Mouse (Mus musculus) myocyte (in vitro differentiated cells): ENCODE results near the gene Cxcl3. TPM values are rescaled to one million over a fixed set of nuclear protein-coding genes. Genes with fewer than 3 reads are reported as not detected.

Experiments
- H3K27me3 ChIP-seq: one replicate; pipeline ENCODE4 v1.6.1; 2011; ENCODE audit not compliant: control insufficient read depth, insufficient read depth, insufficient read length
- H3K36me3 ChIP-seq: one replicate; pipeline ENCODE4 v1.6.1; 2011; ENCODE audit not compliant: control insufficient read depth, insufficient read depth
- H3K4me2 ChIP-seq: one replicate; pipeline ENCODE4 v1.6.1; 2011; ENCODE audit warnings: low read depth, control low read depth
- H3K4me3 ChIP-seq: one replicate; pipeline ENCODE4 v1.5.1; 2011; ENCODE audit warnings: mild to moderate bottlenecking, control low read depth, moderate library complexity
- H3K79me2 ChIP-seq: one replicate; pipeline ENCODE4 v1.6.1; 2011; ENCODE audit not compliant: control insufficient read depth, insufficient read depth
- H3ac ChIP-seq: one replicate; pipeline ENCODE4 v1.6.1; 2011; ENCODE audit not compliant: control insufficient read depth, insufficient read length
- CEBPB ChIP-seq: IDR thresholded peaks from 2 replicates; pipeline ENCODE4 v1.6.1; 2011; ENCODE audit warnings: mild to moderate bottlenecking, moderate library complexity; ENCODE audit not compliant: poor library complexity, insufficient read depth, severe bottlenecking
- E2F4 ChIP-seq: IDR thresholded peaks from one replicate; pipeline ENCODE4 v1.6.1; 2011; ENCODE audit warnings: mild to moderate bottlenecking, control low read depth, moderate library complexity; ENCODE audit not compliant: insufficient read depth
- MAX ChIP-seq: IDR thresholded peaks from one replicate; pipeline ENCODE4 v1.6.1; 2011; ENCODE audit warnings: low read depth, mild to moderate bottlenecking, control low read depth
- MYOD1 ChIP-seq, 3 experiments: IDR thresholded peaks; one replicate each; pipeline ENCODE4 v1.6.1; 2011; ENCODE audit warnings: control low read depth in 2 of 3, low read depth in 2 of 3, mild to moderate bottlenecking in 2 of 3, moderate library complexity in 1 of 3; ENCODE audit not compliant: insufficient read length in 2 of 3, control insufficient read depth in 1 of 3
- MYOG ChIP-seq, 3 experiments: IDR thresholded peaks; one replicate each; pipeline ENCODE4 v1.6.1; 2011; ENCODE audit warnings: control low read depth in 2 of 3, low read depth in 2 of 3, mild to moderate bottlenecking in 2 of 3; ENCODE audit not compliant: insufficient read length in 2 of 3, control insufficient read depth in 1 of 3, insufficient read depth in 1 of 3
- POLR2A ChIP-seq: IDR thresholded peaks from one replicate; pipeline ENCODE4 v1.6.1; 2011; ENCODE audit warnings: low read depth, mild to moderate bottlenecking, control low read depth, moderate library complexity; ENCODE audit not compliant: insufficient read length
- POLR2AphosphoS2 ChIP-seq: IDR thresholded peaks from one replicate; pipeline ENCODE4 v1.6.1; 2011; ENCODE audit warnings: low read depth, control low read depth; ENCODE audit not compliant: insufficient read length
- REST ChIP-seq: IDR thresholded peaks from one replicate; pipeline ENCODE4 v1.6.1; 2011; ENCODE audit warnings: mild to moderate bottlenecking, control low read depth, moderate library complexity; ENCODE audit not compliant: insufficient read depth, insufficient read length
- SRF ChIP-seq: IDR thresholded peaks from one replicate; pipeline ENCODE4 v1.6.1; 2011; ENCODE audit warnings: low read depth; ENCODE audit not compliant: control insufficient read depth, insufficient read length
- TCF12 ChIP-seq: IDR thresholded peaks from one replicate; pipeline ENCODE4 v1.6.1; 2011; ENCODE audit warnings: mild to moderate bottlenecking, control low read depth; ENCODE audit not compliant: poor library complexity, insufficient read depth, severe bottlenecking
- TCF3 ChIP-seq: IDR thresholded peaks from one replicate; pipeline ENCODE4 v1.6.1; 2011; ENCODE audit warnings: low read depth, control low read depth; ENCODE audit not compliant: insufficient read length
- USF1 ChIP-seq: IDR thresholded peaks from one replicate; pipeline ENCODE4 v1.6.1; 2011; ENCODE audit warnings: low read depth, mild to moderate bottlenecking, control low read depth, moderate library complexity
- polyA plus RNA-seq: library from polyadenylated mRNA; unstranded; fragments of >200 nt; fragmentation: generic; extraction: Trizol; gene quantifications from one replicate; pipeline ENCODE4 v1.2.1, GENCODE M21; 2012; ENCODE audit warnings: missing spikeins

Cxcl3 gene
- polyA plus RNA-seq, 1 experiment, result not detected

DNA sequence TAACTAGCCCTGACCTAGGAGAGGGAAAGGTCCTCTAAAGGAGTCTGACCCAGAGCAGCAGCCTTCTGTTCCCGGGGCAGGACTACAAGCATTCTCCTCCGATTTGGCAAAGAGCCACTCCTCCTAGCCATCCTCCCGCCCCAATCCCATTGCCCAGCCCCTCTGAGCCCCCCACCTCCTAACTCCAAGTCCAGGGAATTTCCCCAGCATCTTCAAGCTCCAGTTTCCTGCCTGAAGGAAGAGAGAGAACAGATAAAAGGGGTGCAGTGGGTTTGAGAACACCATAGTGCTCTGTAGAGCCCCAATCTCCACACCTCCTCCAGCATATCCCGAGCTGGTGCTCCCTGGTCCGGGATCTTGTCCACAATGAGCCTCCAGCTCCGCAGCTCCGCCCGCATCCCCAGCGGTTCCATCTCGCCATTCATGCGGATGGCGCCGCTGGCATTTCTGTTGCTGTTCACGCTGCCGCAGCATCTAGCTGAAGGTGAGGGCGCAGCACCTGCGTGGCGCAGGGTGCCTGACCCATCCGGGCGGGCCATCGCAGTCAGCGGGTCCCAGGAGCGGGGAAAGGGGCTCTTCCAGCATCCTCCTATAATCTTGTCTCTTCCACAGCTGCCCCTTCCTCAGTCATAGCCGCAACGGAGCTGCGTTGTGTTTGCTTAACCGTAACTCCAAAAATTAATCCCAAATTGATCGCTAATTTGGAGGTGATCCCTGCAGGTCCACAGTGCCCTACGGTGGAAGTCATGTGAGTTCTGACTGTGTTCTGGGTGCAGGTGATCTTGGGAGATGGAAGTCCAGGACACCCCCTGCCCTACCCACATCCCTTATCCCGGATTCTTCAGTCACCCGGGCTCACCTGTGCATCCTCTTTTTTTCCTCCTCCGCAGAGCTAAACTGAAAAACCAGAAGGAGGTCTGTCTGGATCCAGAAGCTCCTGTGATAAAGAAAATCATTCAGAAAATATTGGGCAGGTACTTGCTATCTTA is 26.5 kb upstream of the Cxcl3 start, which contains the start of gene Cxcl5:
Gene Cxcl5 (plus strand): TSS at position 284 of the 989 bp plus-strand sequence.
- Histone ChIP-seq H3K36me3 (no peaks in the 10 kb centered on the region), H3K27me3 (no peaks in the 10 kb centered on the region), H3K4me3 (peak within 1 kb of the TSS; percentile 15), H3ac (no peak within 1 kb of the TSS), H3K79me2 (no peaks in the 10 kb centered on the region), H3K4me2 (peak within 1 kb of the TSS; percentile 76)
- TF ChIP-seq POLR2A, result peak; percentile 13
- TF ChIP-seq USF1, result no peak

DNA sequence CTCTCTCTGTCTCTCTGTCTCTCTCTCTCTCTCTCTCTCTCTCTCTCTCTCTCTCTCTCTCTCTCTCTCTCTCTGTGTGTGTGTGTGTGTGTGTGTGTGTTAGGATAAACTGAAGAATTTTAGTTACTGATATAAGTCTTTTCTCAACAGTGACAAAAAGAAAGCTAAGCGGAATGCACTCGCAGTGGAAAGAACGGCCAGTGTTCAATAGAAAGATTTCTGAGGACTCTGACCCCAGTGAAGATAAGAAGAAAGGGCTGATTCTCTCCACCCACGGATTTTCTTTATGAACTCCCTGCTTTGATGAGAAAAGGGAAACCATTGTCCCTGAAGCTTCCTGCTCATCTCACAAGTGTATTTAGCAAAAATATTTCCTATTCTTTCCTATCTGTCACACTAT is 25.6 kb upstream of the Cxcl3 start:
- Histone ChIP-seq H3K79me2 (no peaks in the 10 kb centered on the region), H3K36me3 (no peaks in the 10 kb centered on the region), H3K27me3 (no peaks in the 10 kb centered on the region), H3K4me3 (peak overlapping the region; percentile 15), H3ac (no peak overlapping the region), H3K4me2 (no peak overlapping the region)
- no peak for TF ChIP-seq MYOG (IDR thresholded peaks at IDR 0.05; ENCODE audit: control insufficient read depth in 1 of 3, insufficient read depth in 1 of 3, insufficient read length in 2 of 3, low read depth in 2 of 3)
- TF ChIP-seq MYOD1 (IDR thresholded peaks at IDR 0.05; ENCODE audit: control insufficient read depth in 1 of 3, insufficient read length in 2 of 3, low read depth in 2 of 3), result no peak
- TF ChIP-seq POLR2AphosphoS2, result no peak
- TF ChIP-seq TCF12, result no peak
- no peak for TF ChIP-seq TCF3
- no peak for TF ChIP-seq POLR2A
- no peak for TF ChIP-seq CEBPB
- TF ChIP-seq SRF, result no peak
- TF ChIP-seq MAX, result no peak

DNA sequence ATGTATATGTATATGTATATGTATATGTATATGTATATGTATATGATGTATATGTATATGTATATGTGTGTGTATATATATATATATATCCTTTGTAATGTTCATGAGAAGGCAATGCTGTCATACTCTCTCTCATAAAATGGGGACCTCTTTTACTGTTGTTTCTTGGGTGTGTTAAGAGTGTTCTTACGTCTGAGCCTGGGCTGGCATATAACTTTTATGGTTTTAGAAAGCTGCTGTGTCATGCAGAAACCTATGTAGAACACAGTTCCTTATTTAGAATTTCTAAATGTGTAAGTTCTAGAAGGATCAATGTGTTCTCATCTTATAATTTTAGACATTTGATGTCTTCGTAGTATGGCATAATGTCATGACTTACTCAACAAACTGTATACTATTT is 25.1 kb upstream of the Cxcl3 start:
- Histone ChIP-seq H3K36me3 (no peaks in the 10 kb centered on the region), H3K4me2 (no peak overlapping the region), H3K79me2 (no peaks in the 10 kb centered on the region), H3K27me3 (no peaks in the 10 kb centered on the region), H3ac (no peak overlapping the region), H3K4me3 (no peak overlapping the region)
- no peak for TF ChIP-seq MYOD1 (IDR thresholded peaks at IDR 0.05; ENCODE audit: control insufficient read depth in 1 of 3, insufficient read length in 2 of 3, low read depth in 2 of 3)
- TF ChIP-seq SRF, result no peak
- TF ChIP-seq MAX, result no peak
- no peak for TF ChIP-seq MYOG (IDR thresholded peaks at IDR 0.05; ENCODE audit: control insufficient read depth in 1 of 3, insufficient read depth in 1 of 3, insufficient read length in 2 of 3, low read depth in 2 of 3)
- no peak for TF ChIP-seq POLR2A
- no peak for TF ChIP-seq CEBPB
- TF ChIP-seq REST, result no peak
- no peak for TF ChIP-seq POLR2AphosphoS2
- TF ChIP-seq TCF12, result no peak
- no peak for TF ChIP-seq USF1
- no peak for TF ChIP-seq TCF3
- no peak for TF ChIP-seq E2F4

DNA sequence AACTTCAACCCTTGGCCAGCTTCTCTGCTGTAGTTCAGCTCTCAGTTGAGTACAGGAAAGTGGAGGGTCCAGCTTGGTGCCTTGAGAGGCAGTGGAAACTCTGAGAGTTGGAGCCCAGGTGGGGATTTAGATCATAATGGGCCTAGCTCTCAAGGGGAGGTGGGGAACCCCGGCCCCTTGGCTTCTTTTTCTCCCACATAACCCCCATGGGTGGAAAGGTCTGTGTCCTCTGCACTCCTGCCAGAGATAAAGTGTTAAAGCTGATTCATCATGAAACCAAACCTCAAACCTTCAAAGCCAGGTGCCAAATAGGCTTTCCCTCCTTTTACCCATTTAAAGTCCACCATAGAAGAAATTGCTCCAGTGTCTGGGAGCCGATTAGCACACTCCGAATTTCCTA is 24.1 kb upstream of the Cxcl3 start:
- H3K27me3 ChIP-seq, result no peaks in the 10 kb centered on the region
- H3K79me2 ChIP-seq, result no peaks in the 10 kb centered on the region
- no peaks in the 10 kb centered on the region for H3K36me3 ChIP-seq
- no peak overlapping the region for H3ac ChIP-seq
- no peak overlapping the region for H3K4me3 ChIP-seq
- no peak for TF ChIP-seq MAX
- no peak overlapping the region for H3K4me2 ChIP-seq

DNA sequence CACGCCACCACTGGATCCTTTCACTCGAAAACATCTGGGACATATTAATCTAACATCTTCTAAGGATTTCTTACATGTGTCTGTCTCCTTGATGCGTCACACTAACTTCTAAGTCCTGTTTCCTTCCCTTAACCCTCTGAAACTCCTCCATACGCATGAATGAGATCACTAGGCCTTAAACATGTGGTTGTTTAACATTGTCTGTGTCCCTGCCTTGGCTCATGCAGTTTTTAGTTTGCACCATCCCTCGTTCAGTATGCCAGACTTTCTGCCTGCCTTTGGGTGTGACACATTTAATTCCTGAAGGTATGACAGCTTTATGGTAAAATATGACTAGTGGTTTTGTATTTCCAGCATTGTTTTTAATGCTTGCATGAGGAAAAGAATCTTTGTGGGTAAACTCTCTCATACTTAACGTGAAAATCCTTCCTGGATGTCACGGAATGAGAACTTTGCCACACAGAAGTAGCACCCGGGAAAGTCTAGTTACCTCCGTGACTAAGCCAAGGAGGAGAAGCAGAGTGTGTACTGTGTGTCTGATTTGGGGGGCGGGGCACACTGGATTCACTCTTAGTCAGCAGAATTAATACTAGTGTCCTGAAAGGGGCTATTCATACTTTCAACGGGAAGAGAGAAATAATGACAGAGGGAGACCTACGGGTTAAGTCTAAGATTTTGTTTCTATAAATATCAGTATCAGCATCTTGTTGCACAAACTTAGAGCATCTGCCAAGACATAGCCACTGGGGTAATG is 21.8 kb upstream of the Cxcl3 start:
- H3K36me3 ChIP-seq, result no peaks in the 10 kb centered on the region
- no peak for TF ChIP-seq POLR2A
- TF ChIP-seq MYOD1 (IDR thresholded peaks at IDR 0.05; ENCODE audit: control insufficient read depth in 1 of 3, insufficient read length in 2 of 3, low read depth in 2 of 3), result no peak
- TF ChIP-seq POLR2AphosphoS2, result no peak
- no peak for TF ChIP-seq TCF12
- peak overlapping the region; percentile 64 for H3K4me2 ChIP-seq
- H3ac ChIP-seq, result no peak overlapping the region
- H3K27me3 ChIP-seq, result no peaks in the 10 kb centered on the region
- no peak overlapping the region for H3K4me3 ChIP-seq
- no peaks in the 10 kb centered on the region for H3K79me2 ChIP-seq
